Mouse (Mus musculus): ENCODE results near the gene Filip1.

Gene Filip1

GRCm38 (mm10) chr9:79990456-79991017 is 22.1 kb downstream of the Filip1 start:
- in situ Hi-C loops (cut with MboI; ENCODE audit: low pct_unique_long_range_greater_than_20kb in 1 of 2, low sequenced_read_pairs in 2 of 2, unreplicated experiment in 1 of 2) = loop anchor here in 1 of 2 experiments (10.0 kb wide), 1 partner anchor 176 kb away; no protein-coding TSS in a partner anchor

- in situ Hi-C loops (cut with MboI; ENCODE audit: low pct_unique_long_range_greater_than_20kb in 1 of 2, low sequenced_read_pairs in 2 of 2, unreplicated experiment in 1 of 2) = loop anchor here in 1 of 2 experiments (10.0 kb wide), 1 partner anchor 175 kb away; no protein-coding TSS in a partner anchor
Observed at GRCm38 (mm10) chr9:79989703-79990102, 22.9 kb downstream of the Filip1 start.

- in situ Hi-C loops (cut with MboI; ENCODE audit: low pct_unique_long_range_greater_than_20kb in 1 of 2, low sequenced_read_pairs in 2 of 2, unreplicated experiment in 1 of 2) = no loop called here
Observed at GRCm38 (mm10) chr9:79989061-79989460, 23.6 kb downstream of the Filip1 start.

GRCm38 (mm10) chr9:79983244-79983643 is 29.4 kb downstream of the Filip1 start:
- in situ Hi-C loops (cut with MboI; ENCODE audit: low pct_unique_long_range_greater_than_20kb in 1 of 2, low sequenced_read_pairs in 2 of 2, unreplicated experiment in 1 of 2) = no loop called here

GRCm38 (mm10) chr9:79979274-79979673 is 33.4 kb downstream of the Filip1 start:
- in situ Hi-C loops (cut with MboI; ENCODE audit: low pct_unique_long_range_greater_than_20kb in 1 of 2, low sequenced_read_pairs in 2 of 2, unreplicated experiment in 1 of 2) = no loop called here

GRCm38 (mm10) chr9:79978228-79979024 is 34.2 kb downstream of the Filip1 start:
- in situ Hi-C loops (cut with MboI; ENCODE audit: low pct_unique_long_range_greater_than_20kb in 1 of 2, low sequenced_read_pairs in 2 of 2, unreplicated experiment in 1 of 2) = no loop called here

- in situ Hi-C loops (cut with MboI; ENCODE audit: low pct_unique_long_range_greater_than_20kb in 1 of 2, low sequenced_read_pairs in 2 of 2, unreplicated experiment in 1 of 2) = no loop called here
Observed at GRCm38 (mm10) chr9:79977549-79977971, 35.1 kb downstream of the Filip1 start.

- in situ Hi-C loops (cut with MboI; ENCODE audit: low pct_unique_long_range_greater_than_20kb in 1 of 2, low sequenced_read_pairs in 2 of 2, unreplicated experiment in 1 of 2) = no loop called here
Observed at GRCm38 (mm10) chr9:79976789-79977188, 35.9 kb downstream of the Filip1 start.

GRCm38 (mm10) chr9:79975121-79975520 is 37.5 kb downstream of the Filip1 start:
- in situ Hi-C loops (cut with MboI; ENCODE audit: low pct_unique_long_range_greater_than_20kb in 1 of 2, low sequenced_read_pairs in 2 of 2, unreplicated experiment in 1 of 2) = no loop called here

- in situ Hi-C loops (cut with MboI; ENCODE audit: low pct_unique_long_range_greater_than_20kb in 1 of 2, low sequenced_read_pairs in 2 of 2, unreplicated experiment in 1 of 2) = no loop called here
Observed at GRCm38 (mm10) chr9:79973582-79973981, 39.1 kb downstream of the Filip1 start.

- in situ Hi-C loops (cut with MboI; ENCODE audit: low pct_unique_long_range_greater_than_20kb in 1 of 2, low sequenced_read_pairs in 2 of 2, unreplicated experiment in 1 of 2) = no loop called here
Observed at GRCm38 (mm10) chr9:79972705-79973104, 39.9 kb downstream of the Filip1 start.

- in situ Hi-C loops (cut with MboI; ENCODE audit: low pct_unique_long_range_greater_than_20kb in 1 of 2, low sequenced_read_pairs in 2 of 2, unreplicated experiment in 1 of 2) = no loop called here
Observed at GRCm38 (mm10) chr9:79971619-79972018, 41.0 kb downstream of the Filip1 start.

GRCm38 (mm10) chr9:79970659-79971118 is 42.0 kb downstream of the Filip1 start:
- in situ Hi-C loops (cut with MboI; ENCODE audit: low pct_unique_long_range_greater_than_20kb in 1 of 2, low sequenced_read_pairs in 2 of 2, unreplicated experiment in 1 of 2) = no loop called here

GRCm38 (mm10) chr9:79969544-79969943 is 43.1 kb downstream of the Filip1 start:
- in situ Hi-C loops (cut with MboI; ENCODE audit: low pct_unique_long_range_greater_than_20kb in 1 of 2, low sequenced_read_pairs in 2 of 2, unreplicated experiment in 1 of 2) = no loop called here

GRCm38 (mm10) chr9:79966711-79967487 is 45.8 kb downstream of the Filip1 start:
- in situ Hi-C loops (cut with MboI; ENCODE audit: low pct_unique_long_range_greater_than_20kb in 1 of 2, low sequenced_read_pairs in 2 of 2, unreplicated experiment in 1 of 2) = no loop called here

- in situ Hi-C loops (cut with MboI; ENCODE audit: low pct_unique_long_range_greater_than_20kb in 1 of 2, low sequenced_read_pairs in 2 of 2, unreplicated experiment in 1 of 2) = no loop called here
Observed at GRCm38 (mm10) chr9:79965600-79966392, 46.9 kb downstream of the Filip1 start.

GRCm38 (mm10) chr9:79965003-79965402 is 47.6 kb downstream of the Filip1 start:
- in situ Hi-C loops (cut with MboI; ENCODE audit: low pct_unique_long_range_greater_than_20kb in 1 of 2, low sequenced_read_pairs in 2 of 2, unreplicated experiment in 1 of 2) = no loop called here

- in situ Hi-C loops (cut with MboI; ENCODE audit: low pct_unique_long_range_greater_than_20kb in 1 of 2, low sequenced_read_pairs in 2 of 2, unreplicated experiment in 1 of 2) = no loop called here
Observed at GRCm38 (mm10) chr9:79961630-79962285, 50.9 kb downstream of the Filip1 start.
